ENCODE assay signal across 10 mouse cellular contexts in the genomic region with DNA sequence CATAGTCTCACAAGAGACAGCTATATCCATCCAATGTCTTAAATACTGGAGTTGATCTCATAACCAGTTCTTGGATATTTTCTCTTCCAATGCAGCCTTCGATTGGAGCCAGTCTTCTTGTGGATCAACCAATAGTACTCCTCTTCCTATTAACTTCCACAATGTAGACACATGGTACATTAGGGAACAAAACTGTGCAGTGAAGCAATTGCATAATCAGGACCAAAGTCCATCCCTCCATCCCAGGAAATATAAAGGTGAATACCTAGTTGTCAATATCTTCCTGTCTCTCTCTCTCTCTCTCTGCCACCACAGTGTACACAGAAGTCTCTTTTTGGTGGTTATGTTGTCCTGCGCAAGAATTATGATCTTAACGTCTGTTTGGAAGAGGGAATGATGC. TPM values are rescaled to one million over a fixed set of nuclear protein-coding genes. Genes with fewer than 3 reads are reported as not detected.
DNase-seq lines count a peak whose midpoint lies in the region; ATAC-seq and TF ChIP-seq lines count a peak whose summit lies in the region.
"Not testable (repeated sequence)": the region's sequence is repeated elsewhere in the genome, so short reads cannot be mapped to it uniquely, and the experiment has no call there.
"Had no signal": no experiment of that assay in that cellular context is flagged by ENCODE, and none has a peak within 500 bp of the region (broad histone marks: within the 10 kb centered on the region; RNA-seq: fewer than 3 reads in every experiment).

No protein-coding gene starts in this region.

- H3K4me2 ChIP-seq in liver, embryonic 16.5 days (ENCODE audit: low read depth, low read length); liver, postnatal 0 days (ENCODE audit: low read depth, low read length): not testable (repeated sequence)

- H3K4me1 ChIP-seq in liver, embryonic 16.5 days (ENCODE audit: control insufficient read depth, low read depth, low read length); liver, postnatal 0 days (ENCODE audit: insufficient read depth): not testable (repeated sequence)

- DNase-seq in liver, postnatal 0 days: not testable (repeated sequence)

- not testable (repeated sequence) for TF ChIP-seq EP300 in liver, postnatal 0 days (IDR thresholded peaks at IDR 0.05; ENCODE audit: low read depth)

- not testable (repeated sequence) for TF ChIP-seq CTCF in liver, postnatal 0 days (IDR thresholded peaks at IDR 0.05; ENCODE audit: low read depth)

- not testable (repeated sequence) for H3K27me3 ChIP-seq in liver, embryonic 16.5 days (ENCODE audit: control insufficient read depth, insufficient read depth, low read depth, low read length); liver, postnatal 0 days (ENCODE audit: insufficient read depth, low read length)

- 44% methylated on average over 2 of the region's 3 CpGs for WGBS in liver, embryonic 16.5 days (ENCODE audit: insufficient replicate concordance)
- 57% methylated on average over 2 of the region's 3 CpGs for WGBS in liver, postnatal 0 days (ENCODE audit: insufficient replicate concordance)

- H3K4me3 ChIP-seq in liver, embryonic 16.5 days (ENCODE audit: low read depth, low read length); liver, postnatal 0 days (ENCODE audit: low read depth, low read length): not testable (repeated sequence)

- H3K27ac ChIP-seq in liver, embryonic 16.5 days (ENCODE audit: low read length); liver, postnatal 0 days (ENCODE audit: low read depth): not testable (repeated sequence)

- not testable (repeated sequence) for H3K9me3 ChIP-seq in liver, embryonic 16.5 days (replicated peaks; ENCODE audit: control insufficient read depth, low read length); liver, postnatal 0 days (ENCODE audit: low read length)

- peak; percentile 73 for ATAC-seq in liver, embryonic 16.5 days (ENCODE audit: low read depth)
- ATAC-seq in liver, postnatal 0 days: peak; percentile 68

- not testable (repeated sequence) for H3K36me3 ChIP-seq in liver, embryonic 16.5 days (ENCODE audit: control insufficient read depth, insufficient read depth); liver, postnatal 0 days (replicated peaks; ENCODE audit: insufficient read depth, low read length)

- not testable (repeated sequence) for H3K9ac ChIP-seq in liver, embryonic 16.5 days (ENCODE audit: low read depth, low read length); liver, postnatal 0 days (replicated peaks)

RNA-seq across cellular contexts. Expression of a gene that starts 45.5 kb away (rescaled TPM):
- polyA plus RNA-seq in liver, embryonic 16.5 days (2015; fragmentation: Nextera tagmentation; extraction: Ambion mirVana): 2.1 and 2.6 TPM in 2 replicates
- polyA plus RNA-seq in liver, postnatal 0 days (2015; fragmentation: Nextera tagmentation; extraction: Ambion mirVana): 5.4 and 5.6 TPM in 2 replicates
- polyA plus RNA-seq: activated CD4-positive, CD25-positive, alpha-beta regulatory T cell, adult 4 months; C2C12; CD4-positive, CD25-positive, alpha-beta regulatory T cell, adult 4 months; cerebellum, adult 2 months; G1E; Patski had no signal

RNA-seq across cellular contexts. Expression of a gene that starts 58.6 kb away (rescaled TPM):
- polyA plus RNA-seq in liver, embryonic 16.5 days (2015; fragmentation: Nextera tagmentation; extraction: Ambion mirVana): 2.5 and 2.9 TPM in 2 replicates
- 19.3 and 19.6 TPM in 2 replicates for polyA plus RNA-seq in liver, postnatal 0 days (2015; fragmentation: Nextera tagmentation; extraction: Ambion mirVana)
- polyA plus RNA-seq: activated CD4-positive, CD25-positive, alpha-beta regulatory T cell, adult 4 months; adrenal gland, adult 2 months; brain, embryonic 14.5 days; C2C12; CD4-positive, CD25-positive, alpha-beta regulatory T cell, adult 4 months; cerebellum, adult 2 months; G1E; Patski had no signal
